Mouse (Mus musculus) cerebellum, postnatal 14 days (tissue): ENCODE measurements around the gene Col9a3.

Experiments used
- DNase-seq, 2 experiments: peaks; one replicate each; pipeline ENCODE4 v3.0.0; 2021; ENCODE audit warnings: mixed read lengths in 2 of 2

Gene Col9a3

DNA sequence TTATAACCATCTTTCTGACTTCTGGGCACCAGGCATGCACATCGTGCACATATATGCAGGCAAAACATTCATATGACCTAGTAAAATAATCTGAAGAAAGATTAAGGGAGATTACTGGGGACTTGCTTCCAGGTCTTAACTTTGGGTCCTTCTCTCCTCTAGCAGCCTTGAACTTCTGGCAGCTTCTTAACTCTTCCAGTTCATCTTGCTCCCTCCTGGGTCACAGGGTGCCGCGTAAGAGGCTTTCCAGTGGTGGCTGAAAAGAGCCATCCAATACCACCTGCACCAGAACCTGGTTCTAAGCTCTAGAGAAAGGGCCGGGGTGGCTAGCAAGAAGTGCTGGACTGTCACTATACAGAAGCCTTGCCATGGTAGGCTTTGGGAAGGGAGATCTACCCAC, at the start of gene Col9a3:
Col9a3 (plus strand) TSS at position 301 of the 400 bp plus-strand sequence.
- DNase-seq, result no peak

DNA sequence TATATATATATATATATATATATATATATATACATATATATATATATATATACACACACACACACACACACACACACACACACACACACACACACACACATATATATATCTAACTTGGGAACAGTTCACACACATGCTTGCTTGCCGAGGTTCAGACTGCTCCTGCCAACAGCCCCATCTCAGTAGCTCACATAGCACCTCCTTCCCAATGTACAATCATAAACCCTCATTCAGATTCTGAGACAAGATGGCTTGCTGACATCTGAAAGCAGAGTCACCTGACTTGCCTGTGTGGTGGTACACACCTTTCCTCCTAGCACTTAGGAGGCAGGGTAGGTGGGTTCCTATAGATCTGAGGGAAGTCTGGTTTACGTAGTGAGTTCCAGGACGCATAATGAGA, 45.2 kb upstream of the Col9a3 start:
- no peak for DNase-seq

DNA sequence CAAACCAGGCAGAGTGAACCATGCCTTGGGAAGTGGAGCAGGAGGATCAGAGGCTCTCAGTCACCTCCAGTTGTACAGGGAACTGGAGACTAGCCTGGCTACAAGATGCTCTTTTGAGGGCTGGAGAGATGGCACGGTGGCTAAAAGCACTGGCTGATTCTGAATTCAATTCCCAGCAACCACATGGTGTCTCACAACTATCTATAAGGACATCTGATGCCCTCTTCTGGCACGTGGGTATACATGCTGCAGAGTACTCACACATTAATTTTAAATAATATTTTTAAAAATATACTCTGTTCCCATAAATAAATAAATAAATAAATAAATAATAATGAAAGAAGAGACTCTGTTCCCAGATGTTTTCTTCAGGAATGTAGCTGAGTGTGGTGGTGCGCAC, 42.4 kb upstream of the Col9a3 start:
- DNase-seq, result peak; percentile 30 to 42

DNA sequence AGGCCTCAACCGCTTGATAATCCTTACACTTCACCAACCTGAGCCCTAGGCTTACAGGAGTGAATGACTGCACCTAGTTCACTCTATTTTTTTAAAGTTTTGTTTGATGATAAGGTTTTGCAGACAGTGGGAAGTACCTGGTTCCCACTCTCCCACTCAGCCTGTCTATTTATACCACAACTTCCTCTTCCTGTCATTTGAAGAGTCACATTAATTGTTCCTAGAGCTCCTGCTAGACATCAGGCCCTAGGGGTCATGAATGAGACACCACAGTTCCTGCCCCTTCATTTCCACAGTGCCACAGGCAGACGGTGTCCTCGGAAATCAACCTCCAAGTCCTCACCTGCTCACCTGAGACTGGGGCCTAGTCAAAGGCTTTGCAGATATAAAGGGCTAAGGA, 41.1 kb upstream of the Col9a3 start:
- DNase-seq, result no peak

DNA sequence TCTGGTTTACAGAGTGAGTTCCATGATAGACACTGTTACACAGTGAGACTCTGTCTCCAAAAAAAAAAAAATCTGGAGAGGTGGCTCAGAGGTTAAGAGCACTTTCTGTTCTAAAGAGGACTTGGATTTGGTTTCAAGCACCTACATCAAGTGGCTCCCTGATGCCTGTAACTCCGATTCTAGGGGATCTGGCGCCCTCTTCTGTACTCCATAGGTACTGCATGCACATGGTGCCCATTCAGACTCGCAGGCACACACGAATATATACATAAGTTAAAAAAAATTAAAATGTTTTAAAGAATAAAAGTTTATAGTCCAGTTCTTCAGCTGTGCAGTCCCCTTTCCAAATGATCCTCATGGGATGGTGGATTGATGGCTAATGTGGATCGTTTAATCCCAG, 37.3 kb upstream of the Col9a3 start:
- peak in 1 of 2 experiments; percentile 46 for DNase-seq

DNA sequence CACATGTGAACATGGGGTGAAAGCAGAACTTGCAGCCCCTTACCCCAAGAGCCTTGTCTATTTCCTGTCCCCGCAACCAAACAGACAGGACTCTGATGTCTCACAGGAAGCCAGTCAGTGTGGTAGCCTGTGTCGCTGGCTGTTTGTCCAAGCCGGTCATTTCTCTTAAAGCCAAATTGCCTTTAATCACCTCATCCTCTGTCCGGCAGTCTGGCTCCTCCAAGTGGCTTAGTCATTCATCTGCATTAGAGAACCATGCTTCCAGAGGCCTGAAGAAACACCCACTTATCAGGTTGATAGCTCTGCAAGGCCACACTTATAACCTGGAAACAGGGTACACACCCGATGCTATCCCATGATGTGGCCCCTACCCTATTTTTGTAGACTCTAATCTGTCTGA, 35.4 kb upstream of the Col9a3 start:
- no peak for DNase-seq

DNA sequence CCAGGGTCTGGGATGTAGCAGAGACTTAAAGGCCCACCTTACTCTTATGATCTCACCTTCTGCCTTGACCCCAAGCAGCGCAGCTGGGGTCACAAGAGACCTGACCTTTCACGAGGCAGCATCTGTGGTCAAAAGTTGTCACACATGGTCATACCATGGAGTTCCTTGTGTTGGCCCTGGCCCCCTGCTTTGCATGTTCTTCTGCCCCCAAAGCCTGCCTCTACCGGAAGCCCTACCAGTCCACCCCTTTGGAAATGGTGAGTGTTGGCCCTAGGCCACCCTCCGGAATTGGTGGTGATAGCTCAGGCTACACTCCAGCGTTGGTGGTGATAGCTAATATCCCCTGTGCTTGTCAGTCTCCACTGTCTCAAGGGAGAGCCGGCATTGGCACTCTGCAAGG, 34.3 kb upstream of the Col9a3 start:
- no peak for DNase-seq

DNA sequence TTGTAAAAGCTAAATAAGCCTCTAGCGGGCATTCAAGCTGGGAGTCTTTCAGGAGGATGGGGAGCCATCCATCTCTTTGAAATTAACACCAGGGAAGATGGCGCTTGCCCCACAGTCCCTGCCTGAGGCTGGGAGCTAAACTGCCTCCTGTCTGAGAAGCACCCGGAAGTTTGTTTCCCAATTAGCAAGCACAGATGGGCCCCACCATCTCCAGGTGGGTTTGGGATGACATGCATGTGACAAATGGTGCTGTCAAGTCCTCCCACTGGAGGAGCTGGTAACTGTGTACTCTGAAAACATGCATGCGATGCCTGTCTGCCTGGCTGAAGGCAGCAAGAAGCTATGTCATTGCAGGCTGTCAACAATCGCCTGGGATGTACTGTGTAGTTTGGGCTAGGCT, 33.7 kb upstream of the Col9a3 start:
- DNase-seq, result no peak

DNA sequence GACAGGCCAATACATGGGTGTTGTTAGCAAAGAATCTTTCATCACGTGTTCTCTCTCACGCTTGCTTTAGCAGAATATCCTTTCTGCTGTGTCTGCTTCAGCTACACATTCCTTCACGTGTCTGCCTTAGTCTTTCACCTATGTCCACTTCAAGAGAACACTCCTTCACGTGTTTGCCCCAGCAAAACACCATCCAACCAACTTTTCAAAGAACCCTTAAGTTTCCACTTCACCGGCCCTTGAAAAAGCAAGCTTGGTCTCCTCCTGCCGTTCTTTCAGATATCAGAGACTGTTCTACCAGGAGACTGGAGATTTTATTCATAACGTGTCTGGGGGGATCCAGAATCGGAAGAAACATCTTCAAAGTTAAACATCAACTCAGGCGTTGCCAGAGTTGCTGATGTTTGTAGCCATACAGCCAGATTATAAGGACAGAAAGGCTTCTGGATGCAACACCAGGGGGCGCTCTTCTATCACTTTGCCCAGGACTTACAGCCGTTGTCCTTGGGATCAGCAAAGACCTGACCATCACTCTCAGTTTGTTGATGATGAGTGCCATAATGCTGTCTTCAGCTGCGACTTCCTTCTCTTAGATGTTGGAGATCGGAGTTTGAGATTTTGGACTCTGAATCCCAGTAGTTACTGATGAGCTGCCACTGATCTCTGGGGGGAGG, 31.2 kb upstream of the Col9a3 start:
- peak; percentile 66 to 75 for DNase-seq

DNA sequence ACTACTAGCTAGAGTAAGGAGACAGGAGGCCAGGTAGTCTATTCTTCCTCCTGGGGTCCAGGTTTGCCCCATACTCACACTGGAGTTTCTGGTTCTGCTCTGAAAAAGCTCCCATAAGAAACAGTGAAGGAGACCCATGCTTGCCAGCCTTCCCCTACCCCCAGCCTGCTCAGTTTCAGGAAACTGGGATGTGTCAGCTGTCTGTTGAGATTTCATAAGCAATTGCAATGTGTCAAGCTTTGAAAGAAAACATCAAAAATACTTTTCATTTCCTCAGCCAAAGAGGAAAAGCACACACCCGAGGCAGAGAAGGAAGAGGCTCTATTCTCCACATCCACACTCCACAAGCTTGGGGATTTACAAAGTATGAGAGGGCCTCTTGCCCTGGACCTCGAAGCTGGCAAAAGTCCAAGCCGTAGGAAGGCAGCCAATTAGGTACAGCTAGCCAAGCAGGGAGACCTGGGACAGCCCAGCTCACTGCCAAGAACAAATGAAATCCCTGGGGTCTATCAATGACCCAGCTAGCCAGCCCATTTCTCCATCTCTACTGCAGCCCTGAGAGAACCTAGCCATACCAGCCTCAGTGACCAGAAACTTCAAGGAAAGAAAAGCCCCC, 28.5 kb upstream of the Col9a3 start:
- DNase-seq, result peak; percentile 85

DNA sequence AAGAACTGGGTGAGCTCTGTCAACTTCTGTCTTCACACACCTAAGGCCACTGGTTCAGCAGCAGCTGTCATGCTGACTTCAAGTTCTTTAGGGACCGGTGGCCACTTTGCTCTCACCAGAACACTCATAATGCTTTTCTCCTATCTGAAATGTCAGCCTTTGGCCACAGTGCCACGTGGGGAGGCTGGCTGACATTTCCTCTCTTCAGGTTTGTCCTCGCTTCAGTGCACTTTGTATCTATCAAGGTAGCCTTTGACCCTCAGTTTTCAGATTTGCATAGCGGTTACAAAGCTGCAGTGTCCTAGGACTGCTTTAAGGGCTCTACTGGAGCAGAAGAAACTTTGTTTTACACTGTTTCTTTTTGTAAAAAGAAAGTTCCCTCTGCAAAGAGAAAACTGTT, 21.1 kb upstream of the Col9a3 start:
- DNase-seq, result no peak

DNA sequence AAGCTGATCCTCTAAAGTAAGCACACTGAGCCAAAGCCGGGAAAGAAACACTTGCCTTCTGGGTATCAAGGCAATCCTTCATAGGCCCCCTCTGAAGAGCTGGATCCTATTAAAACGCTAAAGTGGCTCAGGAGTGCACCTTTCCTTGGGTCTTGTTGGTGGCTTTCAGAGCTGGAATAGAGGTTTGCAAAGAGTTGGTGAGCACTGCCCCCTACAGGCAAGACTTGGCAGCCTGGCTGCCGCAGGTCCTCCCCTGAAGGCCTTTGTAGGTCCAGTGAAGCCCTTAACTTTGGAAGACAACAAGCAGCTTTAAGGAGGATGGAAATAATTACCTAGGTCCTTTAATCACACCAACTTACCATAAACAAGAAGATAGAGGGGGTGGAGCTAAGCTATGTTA, 18.9 kb upstream of the Col9a3 start:
- peak; percentile 89 to 92 for DNase-seq

DNA sequence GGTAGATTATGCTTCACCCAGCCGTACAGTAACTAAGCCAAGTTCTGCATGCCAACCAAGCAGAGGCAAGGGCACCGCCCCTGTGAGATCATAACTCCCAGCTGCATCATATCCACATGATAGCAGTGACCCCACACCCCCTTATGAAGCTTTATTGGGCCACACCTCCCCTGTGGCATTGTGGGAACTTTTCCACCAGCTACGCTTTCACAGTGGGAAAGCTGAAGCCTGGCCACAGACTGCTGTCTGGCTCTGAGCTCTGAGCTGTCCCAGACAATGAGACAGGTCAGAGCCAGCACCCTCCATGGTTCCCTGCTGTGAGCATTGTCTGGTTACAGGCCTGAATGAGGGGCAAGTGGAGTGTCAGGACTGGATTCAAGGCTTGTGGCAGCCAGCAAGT, 16.6 kb upstream of the Col9a3 start, which contains the start of gene Mrgbp:
Mrgbp (plus strand) TSS at position 303 of the 400 bp plus-strand sequence.
- DNase-seq, result peak in 1 of 2 experiments; percentile 25

DNA sequence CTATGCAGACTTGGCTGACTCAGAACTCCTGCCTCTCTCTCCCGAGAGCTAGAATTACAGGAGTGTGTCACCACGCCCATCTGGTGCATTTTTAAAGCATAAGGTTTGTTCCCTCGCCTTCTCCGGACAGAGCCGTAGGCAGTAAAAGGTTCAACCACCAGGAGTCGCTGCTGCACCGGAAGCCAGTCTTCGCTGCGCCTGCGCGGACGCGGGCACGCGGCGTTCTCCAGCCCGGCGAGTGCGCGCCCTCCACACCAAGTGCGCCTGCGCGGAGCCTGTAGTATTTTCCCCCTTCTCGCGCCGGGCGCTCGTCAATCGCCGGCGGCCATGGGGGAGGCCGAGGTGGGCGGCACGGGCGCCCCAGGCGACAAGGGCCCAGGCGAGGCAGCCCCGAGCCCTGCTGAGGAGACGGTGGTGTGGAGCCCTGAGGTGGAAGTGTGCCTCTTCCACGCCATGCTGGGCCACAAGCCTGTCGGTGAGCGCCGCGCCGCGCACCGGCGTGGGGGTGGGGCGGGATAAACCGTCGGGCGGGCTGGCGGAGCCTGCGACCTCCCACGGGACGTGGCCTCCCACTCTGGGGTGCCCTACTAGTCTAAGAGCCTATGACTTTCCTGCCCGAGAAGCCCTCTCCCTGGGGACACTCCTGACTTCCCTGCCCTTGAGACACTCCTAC, 15.0 kb upstream of the Col9a3 start:
- peak; percentile 99 to 100 for DNase-seq

DNA sequence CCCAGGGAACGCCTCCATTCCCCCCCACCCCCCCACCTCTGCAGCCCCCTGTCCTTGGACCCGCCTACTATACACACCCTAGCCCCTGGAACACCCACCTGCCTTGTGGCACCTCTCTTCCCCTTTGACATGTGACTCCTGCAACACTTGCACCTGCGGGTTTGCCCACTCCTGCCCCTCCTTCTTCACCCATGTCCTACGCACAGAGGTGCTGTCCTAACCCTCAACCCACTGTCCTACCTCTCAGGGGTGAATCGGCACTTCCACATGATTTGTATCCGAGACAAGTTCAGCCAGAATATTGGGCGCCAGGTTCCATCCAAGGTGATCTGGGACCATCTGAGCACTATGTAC, 14.5 kb upstream of the Col9a3 start:
- DNase-seq, result peak in 1 of 2 experiments; percentile 27

DNA sequence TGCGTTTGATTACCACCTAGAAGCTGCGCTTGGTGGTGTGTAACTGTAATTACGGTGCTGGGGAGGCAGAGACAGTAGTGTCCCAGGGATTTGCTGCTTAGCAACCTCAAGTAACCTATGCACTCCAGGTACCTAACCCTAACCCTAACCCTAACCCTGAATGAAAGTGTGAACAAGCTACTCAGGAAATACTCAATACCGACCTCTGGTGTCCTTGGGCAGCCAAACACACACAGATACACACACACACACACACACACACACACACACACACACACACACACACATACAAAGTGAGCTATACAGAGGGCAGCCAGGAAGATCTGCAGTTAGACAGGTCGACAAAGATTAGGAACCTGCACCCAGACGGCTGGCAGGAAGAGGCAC, 8.9 kb upstream of the Col9a3 start:
- DNase-seq, result no peak

DNA sequence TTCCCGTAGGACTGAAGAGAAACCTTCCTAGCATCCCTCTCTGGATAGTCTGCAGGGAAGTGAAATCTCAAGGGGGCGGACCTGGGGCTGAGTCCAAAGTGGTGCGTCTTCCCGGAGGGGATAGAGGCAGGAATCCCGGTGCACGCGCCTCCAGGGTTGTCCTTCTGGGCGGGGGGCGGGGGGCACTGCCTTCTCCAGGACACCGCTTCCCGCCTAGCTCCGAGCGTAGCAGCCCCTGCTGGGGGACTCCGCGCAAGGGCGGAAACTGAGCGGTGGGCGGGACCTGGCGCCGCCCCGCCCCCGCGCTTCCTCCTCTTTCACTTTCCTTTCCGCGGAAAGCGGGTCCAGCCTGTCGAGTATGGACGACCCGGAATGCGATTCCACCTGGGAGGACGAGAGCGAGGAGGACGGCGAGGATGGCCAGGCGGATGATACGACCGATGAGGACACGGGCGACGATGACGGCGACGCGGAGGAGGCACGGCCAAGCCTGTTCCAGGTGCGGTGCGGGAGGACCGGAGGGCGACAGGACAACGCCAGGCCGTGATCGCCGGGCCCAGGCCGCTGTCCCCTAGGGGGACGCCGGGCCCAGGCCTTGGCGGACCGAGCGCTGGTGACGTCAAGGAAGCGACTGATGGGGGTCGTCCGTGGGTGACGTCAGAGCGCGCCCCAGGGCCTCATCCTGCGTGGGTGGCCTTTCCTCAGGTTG, 8.3 kb upstream of the Col9a3 start, which contains the start of gene Ogfr:
Ogfr (plus strand) TSS at position 123 of the 709 bp plus-strand sequence.
- peak; percentile 89 to 90 for DNase-seq

DNA sequence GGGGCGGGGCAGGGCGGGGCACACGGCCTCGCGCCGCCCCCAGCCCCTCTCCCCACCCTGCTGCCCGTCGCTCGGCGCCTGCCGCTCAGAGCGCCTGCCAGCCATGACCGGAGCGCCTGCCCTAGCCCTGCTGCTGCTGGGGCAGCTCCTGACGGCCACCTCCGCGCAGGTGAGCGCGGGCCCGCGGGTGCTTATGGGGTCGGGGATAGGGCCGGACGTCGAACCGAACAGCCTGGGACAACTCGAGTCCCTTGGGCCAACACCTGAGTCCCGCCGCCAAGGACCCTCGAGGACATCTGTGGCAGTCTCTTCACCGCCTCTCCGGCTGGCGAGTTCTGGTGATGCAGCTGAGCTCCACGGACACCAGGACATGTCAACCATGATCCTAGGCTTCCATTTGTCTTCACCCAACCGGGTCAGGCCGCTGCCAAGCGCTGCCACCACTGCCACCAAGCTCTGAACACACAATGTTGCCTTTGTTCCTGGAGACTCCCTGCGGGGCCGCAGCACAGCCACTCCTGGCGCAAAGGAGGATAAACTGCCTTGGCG, 641 bp downstream of the Col9a3 start:
- peak; percentile 60 to 61 for DNase-seq

DNA sequence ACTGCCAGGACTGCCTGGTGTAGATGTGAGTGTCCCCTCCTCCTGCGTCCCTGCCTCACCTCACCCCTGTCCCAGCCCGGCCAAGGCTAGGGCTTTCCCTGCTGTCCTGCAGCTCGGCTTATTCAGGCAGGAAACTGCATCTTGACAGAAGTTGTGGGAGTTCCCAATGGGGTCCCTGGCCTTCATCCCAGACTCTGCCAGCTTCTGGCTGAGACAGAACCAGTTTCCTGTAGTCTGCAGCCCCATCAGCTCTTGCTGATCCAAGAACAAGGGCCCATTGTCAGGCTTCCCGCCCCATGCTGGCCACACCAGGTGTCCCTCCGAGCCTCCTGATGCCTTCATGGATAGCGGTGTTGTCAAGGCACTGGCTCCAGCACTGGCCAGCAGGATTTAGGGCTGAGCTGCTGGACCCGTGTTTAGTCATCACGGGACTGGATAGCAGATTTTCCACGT, 3.0 kb downstream of the Col9a3 start:
- peak; percentile 93 for DNase-seq

DNA sequence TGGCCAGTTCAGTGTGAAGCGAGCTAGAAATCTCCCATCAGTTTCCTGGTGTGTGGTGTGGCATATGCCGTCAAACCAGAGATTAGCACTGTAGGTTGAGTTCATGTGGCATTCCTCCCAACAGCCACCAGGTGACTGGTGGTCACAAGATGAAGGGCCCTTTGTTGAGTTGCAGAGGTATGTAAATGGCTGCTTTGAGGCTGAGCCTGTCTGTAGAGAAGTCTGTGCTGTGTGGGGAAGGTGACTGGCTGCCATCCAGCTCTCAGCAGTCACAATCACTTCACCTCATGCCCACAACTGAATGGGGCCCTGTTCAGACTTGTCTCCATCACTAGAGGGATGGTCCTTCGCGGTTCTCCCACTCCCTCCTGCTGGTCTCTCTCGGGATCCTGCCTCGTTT, 7.2 kb downstream of the Col9a3 start:
- DNase-seq, result no peak

DNA sequence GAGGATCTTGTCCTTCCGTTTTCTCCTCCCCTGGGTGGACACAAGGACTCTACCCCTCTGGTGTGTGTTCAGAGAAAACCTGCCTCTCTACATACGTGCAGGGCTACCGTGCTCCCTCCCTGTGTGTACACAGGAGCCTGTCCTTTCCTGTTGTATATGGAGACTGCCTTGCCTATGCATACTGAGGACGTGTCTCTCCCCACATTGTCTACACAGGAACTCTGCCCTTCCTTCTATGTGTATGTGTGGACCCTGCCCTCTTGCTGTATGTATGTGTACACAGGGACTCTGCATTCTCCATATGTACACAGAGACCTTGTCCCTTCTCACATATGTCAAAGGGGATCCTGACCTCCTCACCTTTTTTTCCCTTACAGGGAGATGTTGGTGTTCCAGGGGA, 12.7 kb downstream of the Col9a3 start:
- no peak for DNase-seq

DNA sequence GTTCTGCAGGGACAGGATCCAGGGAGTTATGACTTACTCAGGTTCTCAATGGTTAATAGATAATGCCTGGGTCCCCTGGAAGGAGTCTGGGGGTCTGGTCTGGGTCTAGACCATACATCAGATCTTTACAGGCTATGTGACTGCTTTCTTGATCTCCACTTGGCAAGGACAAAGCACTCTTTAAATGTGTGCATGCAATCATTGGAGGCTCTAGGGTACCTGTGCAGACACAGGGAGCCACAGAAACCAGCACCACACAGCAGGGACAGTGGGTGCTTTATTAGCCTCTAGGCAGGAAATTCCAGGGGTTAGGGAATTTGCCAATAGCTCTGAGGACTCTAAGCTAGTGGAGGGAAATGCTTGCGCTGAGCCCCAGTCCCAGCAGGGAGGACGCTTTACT, 14.3 kb downstream of the Col9a3 start:
- DNase-seq, result no peak
